Mouse (Mus musculus) monocyte, adult 59 days (primary cell): Measurements from ENCODE around the gene Gucy2e. TPM values are rescaled to one million over a fixed set of nuclear protein-coding genes. Genes with fewer than 3 reads are reported as not detected.

ENCODE experiments used
- total RNA-seq, 2 experiments: library from RNA; stranded (reverse); gene quantifications; one replicate each; pipeline ENCODE4 v1.2.4; 2023

The Gucy2e gene
- total RNA-seq: not detected

DNA sequence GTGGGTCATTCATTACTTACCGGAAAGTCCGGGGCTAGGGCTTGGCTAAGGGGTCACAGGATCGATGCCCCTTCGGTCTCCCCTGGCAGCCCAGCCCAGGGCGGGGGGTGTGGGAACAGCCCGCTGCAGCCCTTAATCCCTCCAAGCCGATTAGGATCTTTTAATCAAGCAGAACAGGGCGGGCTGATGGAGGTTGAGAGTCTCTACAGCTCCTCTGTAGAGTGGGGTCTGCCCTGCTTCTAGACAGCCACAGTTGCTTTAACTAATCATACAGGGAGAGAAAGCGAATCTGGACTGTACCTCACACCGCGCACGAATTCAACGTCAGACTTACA lies at the start of gene Gucy2e:
TSS of gene Gucy2e (minus strand) at position 111 of the 335 bp plus-strand sequence.

DNA sequence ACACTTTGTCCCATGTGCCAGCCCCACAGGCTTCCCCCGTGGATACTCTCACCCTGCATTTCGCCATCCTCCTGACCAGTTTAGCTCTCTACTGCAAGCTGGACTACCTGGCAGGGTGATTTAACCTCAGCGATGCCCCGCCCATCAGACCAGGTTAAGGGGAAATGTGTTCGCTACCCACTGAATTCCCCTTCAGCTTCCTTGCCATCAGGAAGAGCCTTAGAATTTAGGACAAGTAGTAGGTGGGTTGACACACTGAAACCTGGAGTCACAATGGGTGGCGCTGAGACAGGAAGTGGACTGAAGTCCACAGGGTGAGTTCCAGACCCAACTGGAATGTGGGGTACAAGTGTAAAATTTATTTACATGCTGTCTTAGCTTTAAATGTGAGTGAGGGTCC lies 39.1 kb downstream of the Gucy2e start, which contains the start of gene Alox8:
TSS of gene Alox8 (minus strand) at position 101 of the 400 bp plus-strand sequence.

Other genes with a start within 250 kb of the Gucy2e start
- 1 to 10 TPM; 7.9 to 8.6 TPM for gene Pfas, start 228.6 kb downstream of the Gucy2e start, total RNA-seq
- gene Ctc1, start 221.1 kb downstream of the Gucy2e start, total RNA-seq: 10 to 100 TPM; 27.8 to 30.5 TPM
- 10 to 100 TPM; 12.5 to 13.0 TPM for gene Aurkb, start 191.4 kb downstream of the Gucy2e start, total RNA-seq
- 10 to 100 TPM; 43.4 to 46.4 TPM for gene Borcs6, start 177.3 kb downstream of the Gucy2e start, total RNA-seq
- 1 to 10 TPM; 3.9 to 6.5 TPM for gene Tmem107, start 166.2 kb downstream of the Gucy2e start, total RNA-seq
- gene Vamp2, start 148.5 kb downstream of the Gucy2e start, total RNA-seq: 100 to 1,000 TPM; 151 to 170 TPM
- gene Per1, start 141.8 kb downstream of the Gucy2e start, total RNA-seq: 100 to 1,000 TPM; 499 to 544 TPM
- under 1 TPM in 1 of 2 experiments, not detected in 1; 0.45 TPM for gene Hes7, start 116.6 kb downstream of the Gucy2e start, total RNA-seq
- under 1 TPM; 0.31 to 0.55 TPM for gene 9130213A22Rik, start 114.4 kb downstream of the Gucy2e start, total RNA-seq
- under 1 TPM; 0.50 to 0.85 TPM for gene Aloxe3, start 111.1 kb downstream of the Gucy2e start, total RNA-seq
- gene Alox12b, start 80.0 kb downstream of the Gucy2e start, total RNA-seq: not detected
- 1 to 10 TPM in 1 of 2 experiments, under 1 TPM in 1; 0.94 to 2.2 TPM for gene Alox8, start 39.2 kb downstream of the Gucy2e start, total RNA-seq
- 10 to 100 TPM in 1 of 2 experiments, 1 to 10 TPM in 1; 9.4 to 15.2 TPM for gene Cntrob, start 86.7 kb upstream of the Gucy2e start, total RNA-seq
- gene Trappc1, start 86.9 kb upstream of the Gucy2e start, total RNA-seq: 10 to 100 TPM; 61.5 to 74.4 TPM
- 1 to 10 TPM; 1.5 to 2.5 TPM for gene Kcnab3, start 89.2 kb upstream of the Gucy2e start, total RNA-seq
- gene Rnf227, start 103.4 kb upstream of the Gucy2e start, total RNA-seq: 1 to 10 TPM; 1.6 to 1.8 TPM
- 10 to 100 TPM; 86.1 to 96.7 TPM for gene Chd3, start 132.4 kb upstream of the Gucy2e start, total RNA-seq
- gene Naa38, start 158.5 kb upstream of the Gucy2e start, total RNA-seq: 10 to 100 TPM; 37.3 to 63.3 TPM
- 10 to 100 TPM; 19.2 to 23.1 TPM for gene Cyb5d1, start 158.6 kb upstream of the Gucy2e start, total RNA-seq
- 10 to 100 TPM; 22.0 to 32.2 TPM for gene Tmem88, start 161.2 kb upstream of the Gucy2e start, total RNA-seq
- gene Kdm6b, start 176.6 kb upstream of the Gucy2e start, total RNA-seq: 100 to 1,000 TPM; 375 to 454 TPM